Comparison of ENCODE assay signal across 10 mouse cellular contexts in genomic region chr13:13867078-13867759, GRCm38 (mm10).
A peak's percentile ranks its signal among the peaks of the same experiment; 100 is the strongest.
DNase-seq lines count a peak whose midpoint lies in the region; ATAC-seq lines count a peak whose summit lies in the region.
"Had no signal": no experiment of that assay in that cellular context is flagged by ENCODE, and none has a peak within 500 bp of the region (broad histone marks: within the 10 kb centered on the region; RNA-seq: fewer than 3 reads in every experiment).

No protein-coding gene starts in this region.

- H3K9ac ChIP-seq in heart, embryonic 16.5 days (ENCODE audit: low read length): no peak overlapping the region
- H3K9ac ChIP-seq: heart, embryonic 12.5 days had no signal

- H3K4me1 ChIP-seq in heart, embryonic 16.5 days (ENCODE audit: control insufficient read depth, insufficient read depth, low read length): no peaks in the 10 kb centered on the region
- peaks cover 5% of the 10 kb centered on the region; the same call in 1 of the 2 replicates for H3K4me1 ChIP-seq in embryonic facial prominence, embryonic 10.5 days
- H3K4me1 ChIP-seq: heart, embryonic 12.5 days had no signal

- no peak overlapping the region for H3K27ac ChIP-seq in heart, embryonic 16.5 days (ENCODE audit: low read length)
- H3K27ac ChIP-seq in embryonic facial prominence, embryonic 10.5 days (replicated peaks): no peak overlapping the region

- H3K27me3 ChIP-seq in heart, embryonic 16.5 days (ENCODE audit: control insufficient read depth, insufficient read depth, low read length): no peaks in the 10 kb centered on the region
- no peaks in the 10 kb centered on the region for H3K27me3 ChIP-seq in embryonic facial prominence, embryonic 10.5 days (replicated peaks; ENCODE audit: low read depth, poor library complexity, severe bottlenecking)
- H3K27me3 ChIP-seq: heart, embryonic 12.5 days had no signal

- H3K9me3 ChIP-seq in heart, embryonic 16.5 days (replicated peaks; ENCODE audit: control insufficient read depth, low read length): no peaks in the 10 kb centered on the region
- no peaks in the 10 kb centered on the region for H3K9me3 ChIP-seq in embryonic facial prominence, embryonic 10.5 days
- H3K9me3 ChIP-seq: heart, embryonic 12.5 days had no signal

- no peaks in the 10 kb centered on the region for H3K36me3 ChIP-seq in heart, embryonic 16.5 days (ENCODE audit: control insufficient read depth, insufficient read depth)
- H3K36me3 ChIP-seq in embryonic facial prominence, embryonic 10.5 days (replicated peaks): no peaks in the 10 kb centered on the region
- H3K36me3 ChIP-seq: heart, embryonic 12.5 days had no signal

- 87% methylated on average over 2 of the region's 2 CpGs for WGBS in heart, embryonic 16.5 days
- 81% methylated on average over 2 of the region's 2 CpGs for WGBS in embryonic facial prominence, embryonic 10.5 days

- 0 out of 2 replicates have a peak, but pooled peaks have one; percentile 32 for ATAC-seq in heart, embryonic 16.5 days (replicated peaks; ENCODE audit: extremely low read depth, insufficient read depth, low FRiP score)

- H3K4me3 ChIP-seq in heart, embryonic 16.5 days (ENCODE audit: low read length): no peak overlapping the region
- no peak overlapping the region for H3K4me3 ChIP-seq in embryonic facial prominence, embryonic 10.5 days
- H3K4me3 ChIP-seq: heart, embryonic 12.5 days had no signal

- no peak for DNase-seq in heart, adult 8-10 months (ENCODE audit: low spot score)
- DNase-seq in A20 (ENCODE audit: low read depth, low spot score): peak; percentile 27
- DNase-seq in embryonic facial prominence, embryonic 10.5 days (ENCODE audit: low spot score): peak; percentile 20
- DNase-seq in kidney, postnatal 4 days: peak; percentile 30 to 58
- no peak for DNase-seq in ovary, postnatal 10 days (ENCODE audit: low spot score)
- DNase-seq in left cerebral cortex, adult 9 months (ENCODE audit: low spot score in 2 of 2): no peak
- no peak for DNase-seq in layer of hippocampus, adult 9-11 months
- DNase-seq: cerebellum, postnatal 25 days had no signal

- no peak overlapping the region for H3K4me2 ChIP-seq in heart, embryonic 16.5 days (ENCODE audit: low read depth, low read length)
- H3K4me2 ChIP-seq: heart, embryonic 12.5 days had no signal

Comparison
In these comparisons a context has a peak if more than half of its experiments do, and no peak if none do; other contexts are left out.
1. DNase-seq: peak in A20 (single experiment), embryonic facial prominence, embryonic 10.5 days (single experiment) and kidney, postnatal 4 days (2 of 2); none in heart, adult 8-10 months (single experiment), ovary, postnatal 10 days (single experiment), left cerebral cortex, adult 9 months (0 of 2) and layer of hippocampus, adult 9-11 months (single experiment).